Mouse (Mus musculus) liver, adult 2 months (tissue): ENCODE data around the gene Neu2.

ENCODE experiments used
- CTCF ChIP-seq: fragments of 200-500 bp; IDR thresholded peaks from 2 replicates; pipeline ENCODE4 v1.5.1; 2011; ENCODE audit warnings: low read depth, low read length, control low read depth
- POLR2A ChIP-seq: fragments of 200-500 bp; IDR thresholded peaks from 2 replicates; pipeline ENCODE4 v1.6.1; 2011; ENCODE audit warnings: low read length, control low read depth; ENCODE audit not compliant: insufficient read depth; ENCODE audit errors: extremely low read depth

GRCm38 (mm10) chr1:87510166-87510691, 540 bp downstream of the Neu2 start:
- TF ChIP-seq CTCF: no peak
- no peak for TF ChIP-seq POLR2A
